Mouse (Mus musculus) heart, embryonic 12.5 days (tissue): Measurements from ENCODE around the gene Zfp64. TPM values are rescaled to one million over a fixed set of nuclear protein-coding genes. Genes with fewer than 3 reads are reported as not detected.
A peak's percentile ranks its signal among the peaks of the same experiment; 100 is the strongest.

Source experiments
- ATAC-seq: fragments of 200-750 bp; cut with Nextera tagmentation; 2 replicates; pipeline ENCODE4 v1.8.0; 2017; ENCODE audit warnings: moderate TSS enrichment, moderate library complexity; ENCODE audit not compliant: insufficient number of reproducible peaks, low FRiP score
- H3K27ac ChIP-seq: fragments of 300-500 bp; sonication (generic); 2 replicates; pipeline ENCODE4 v1.5.1; 2016; ENCODE audit warnings: mild to moderate bottlenecking, moderate library complexity; ENCODE audit not compliant: poor library complexity, severe bottlenecking
- H3K27me3 ChIP-seq: fragments of 300-500 bp; sonication (generic); replicated peaks from 2 replicates; pipeline ENCODE4 v1.6.1; 2016; ENCODE audit warnings: mild to moderate bottlenecking, moderate library complexity
- H3K36me3 ChIP-seq: fragments of 300-500 bp; sonication (generic); 2 replicates; pipeline ENCODE4 v1.6.1; 2016; ENCODE audit warnings: mild to moderate bottlenecking, moderate library complexity
- H3K4me1 ChIP-seq: fragments of 300-500 bp; sonication (generic); replicated peaks from 2 replicates; pipeline ENCODE4 v1.6.1; 2016; ENCODE audit warnings: mild to moderate bottlenecking
- H3K4me2 ChIP-seq: fragments of 300-500 bp; sonication (generic); 2 replicates; pipeline ENCODE4 v1.6.1; 2016; ENCODE audit warnings: mild to moderate bottlenecking, moderate library complexity
- H3K4me3 ChIP-seq: fragments of 300-500 bp; sonication (generic); 2 replicates; pipeline ENCODE4 v1.5.1; 2016; ENCODE audit warnings: mild to moderate bottlenecking
- H3K9ac ChIP-seq: fragments of 300-500 bp; sonication (generic); 2 replicates; pipeline ENCODE4 v1.6.1; 2016; ENCODE audit warnings: mild to moderate bottlenecking, moderate library complexity
- H3K9me3 ChIP-seq: fragments of 300-500 bp; sonication (generic); replicated peaks from 2 replicates; pipeline ENCODE4 v1.6.1; 2016; ENCODE audit warnings: mild to moderate bottlenecking, moderate library complexity
- WGBS: fragments of 180-500 bp; shearing (Covaris S2); methylation state at CpG from one replicate; pipeline ENCODE4 v1.1.7; 2016; 5-methylcytosine and 5-hydroxymethylcytosine counted together
- polyA plus RNA-seq: library from polyadenylated mRNA; unstranded; fragments of >200 nt; fragmentation: Nextera tagmentation; extraction: Ambion mirVana; gene quantifications from 2 replicates; pipeline ENCODE4 v1.2.1, GENCODE M21; 2016

Zfp64 gene
- 20.8 and 21.0 TPM in 2 replicates for polyA plus RNA-seq

- H3K4me3 ChIP-seq, result peak within 1 kb of the TSS; percentile 95
- H3K27me3 ChIP-seq, result no peaks in the 10 kb centered on the region
- peak within 1 kb of the TSS; percentile 93 for H3K27ac ChIP-seq
- peak within 1 kb of the TSS; percentile 97 for H3K4me2 ChIP-seq
- no peaks in the 10 kb centered on the region for H3K9me3 ChIP-seq
- peaks cover 19% of the 10 kb centered on the region for H3K4me1 ChIP-seq
- peak within 1 kb of the TSS; percentile 98 for H3K9ac ChIP-seq
- peaks cover 22% of the 10 kb centered on the region for H3K36me3 ChIP-seq
- peak; percentile 91 for ATAC-seq
- under 1% methylated on average over 52 of the region's 52 CpGs for WGBS
Observed at GRCm38 (mm10) chr2:168954835-168955716, at the start of gene Zfp64. Gene Zfp64 (minus strand): TSS chr2:168955587.

- H3K4me1 ChIP-seq, result no peaks in the 10 kb centered on the region
- no peak overlapping the region for H3K4me3 ChIP-seq
- 71% methylated on average over 22 of the region's 22 CpGs for WGBS
- ATAC-seq, result no peak
- no peaks in the 10 kb centered on the region for H3K36me3 ChIP-seq
- H3K9me3 ChIP-seq, result 0 out of 2 replicates have a peak, but pooled peaks cover 3% of the 10 kb centered on the region
- no peaks in the 10 kb centered on the region for H3K27me3 ChIP-seq
- no peak overlapping the region for H3K27ac ChIP-seq
- no peak overlapping the region for H3K9ac ChIP-seq
- no peak overlapping the region for H3K4me2 ChIP-seq
Observed at GRCm38 (mm10) chr2:168992642-168993420, 37.4 kb upstream of the Zfp64 start.

GRCm38 (mm10) chr2:168990957-168991356 lies 35.6 kb upstream of the Zfp64 start:
- Histone ChIP-seq H3K27ac (no peak overlapping the region), H3K36me3 (no peaks in the 10 kb centered on the region), H3K9ac (no peak overlapping the region), H3K27me3 (no peaks in the 10 kb centered on the region), H3K4me2 (no peak overlapping the region), H3K4me3 (no peak overlapping the region), H3K9me3 (0 out of 2 replicates have a peak, but pooled peaks cover 3% of the 10 kb centered on the region), H3K4me1 (no peaks in the 10 kb centered on the region)
- 90% methylated on average over 4 of the region's 4 CpGs for WGBS
- no peak for ATAC-seq

GRCm38 (mm10) chr2:168990061-168990753 lies 34.8 kb upstream of the Zfp64 start:
- WGBS, result 54% methylated on average over 13 of the region's 13 CpGs
- Histone ChIP-seq H3K4me2 (no peak overlapping the region), H3K36me3 (no peaks in the 10 kb centered on the region), H3K9ac (no peak overlapping the region), H3K9me3 (0 out of 2 replicates have a peak, but pooled peaks cover 3% of the 10 kb centered on the region), H3K27me3 (no peaks in the 10 kb centered on the region), H3K27ac (no peak overlapping the region), H3K4me1 (no peaks in the 10 kb centered on the region), H3K4me3 (no peak overlapping the region)
- ATAC-seq, result no peak

GRCm38 (mm10) chr2:168988056-168988455 lies 32.7 kb upstream of the Zfp64 start:
- Histone ChIP-seq H3K36me3 (no peaks in the 10 kb centered on the region), H3K4me3 (no peak overlapping the region), H3K4me2 (no peak overlapping the region), H3K27ac (no peak overlapping the region), H3K4me1 (no peaks in the 10 kb centered on the region), H3K27me3 (no peaks in the 10 kb centered on the region), H3K9ac (no peak overlapping the region), H3K9me3 (0 out of 2 replicates have a peak, but pooled peaks cover 2% of the 10 kb centered on the region)
- no peak for ATAC-seq
- WGBS, result 90% methylated on average over 1 of the region's 1 CpGs

- Histone ChIP-seq H3K4me3 (no peak overlapping the region), H3K4me1 (no peaks in the 10 kb centered on the region), H3K4me2 (no peak overlapping the region), H3K27ac (no peak overlapping the region), H3K27me3 (no peaks in the 10 kb centered on the region), H3K9me3 (no peaks in the 10 kb centered on the region), H3K9ac (no peak overlapping the region), H3K36me3 (no peaks in the 10 kb centered on the region)
- no peak for ATAC-seq
- WGBS, result 72% methylated on average over 13 of the region's 13 CpGs
Observed at GRCm38 (mm10) chr2:168987421-168987820, 32.0 kb upstream of the Zfp64 start.

GRCm38 (mm10) chr2:168981951-168982350 lies 26.6 kb upstream of the Zfp64 start:
- no peaks in the 10 kb centered on the region for H3K36me3 ChIP-seq
- H3K9me3 ChIP-seq, result 0 out of 2 replicates have a peak, but pooled peaks cover 3% of the 10 kb centered on the region
- no peak overlapping the region for H3K9ac ChIP-seq
- 0 out of 2 replicates have a peak, but pooled peaks cover 5% of the 10 kb centered on the region for H3K4me1 ChIP-seq
- H3K4me3 ChIP-seq, result no peak overlapping the region
- ATAC-seq, result no peak
- 88% methylated on average over 7 of the region's 7 CpGs for WGBS
- H3K27me3 ChIP-seq, result no peaks in the 10 kb centered on the region
- no peak overlapping the region for H3K27ac ChIP-seq
- H3K4me2 ChIP-seq, result no peak overlapping the region

GRCm38 (mm10) chr2:168981448-168981847 lies 26.1 kb upstream of the Zfp64 start:
- 0 out of 2 replicates have a peak, but pooled peaks cover 3% of the 10 kb centered on the region for H3K9me3 ChIP-seq
- H3K27ac ChIP-seq, result no peak overlapping the region
- peak overlapping the region; percentile 27; the same call in 1 of the 2 replicates for H3K4me3 ChIP-seq
- WGBS, result 66% methylated on average over 12 of the region's 12 CpGs
- ATAC-seq, result no peak
- no peak overlapping the region for H3K9ac ChIP-seq
- 0 out of 2 replicates have a peak, but pooled peaks cover 5% of the 10 kb centered on the region for H3K4me1 ChIP-seq
- H3K36me3 ChIP-seq, result no peaks in the 10 kb centered on the region
- H3K4me2 ChIP-seq, result peak overlapping the region; percentile 38
- no peaks in the 10 kb centered on the region for H3K27me3 ChIP-seq

GRCm38 (mm10) chr2:168980859-168981258 lies 25.5 kb upstream of the Zfp64 start:
- Histone ChIP-seq H3K27me3 (no peaks in the 10 kb centered on the region), H3K9ac (no peak overlapping the region), H3K4me2 (peak overlapping the region; percentile 38), H3K4me3 (peak overlapping the region; percentile 27; the same call in 1 of the 2 replicates), H3K27ac (peak overlapping the region; percentile 32; the same call in 1 of the 2 replicates), H3K9me3 (0 out of 2 replicates have a peak, but pooled peaks cover 3% of the 10 kb centered on the region), H3K4me1 (0 out of 2 replicates have a peak, but pooled peaks cover 5% of the 10 kb centered on the region), H3K36me3 (no peaks in the 10 kb centered on the region)
- ATAC-seq, result peak; percentile 91
- 46% methylated on average over 6 of the region's 6 CpGs for WGBS

- Histone ChIP-seq H3K4me1 (0 out of 2 replicates have a peak, but pooled peaks cover 5% of the 10 kb centered on the region), H3K27me3 (no peaks in the 10 kb centered on the region), H3K9me3 (0 out of 2 replicates have a peak, but pooled peaks cover 3% of the 10 kb centered on the region), H3K4me3 (no peak overlapping the region), H3K4me2 (no peak overlapping the region), H3K27ac (no peak overlapping the region), H3K36me3 (no peaks in the 10 kb centered on the region), H3K9ac (no peak overlapping the region)
- 29% methylated on average over 11 of the region's 11 CpGs for WGBS
- no peak for ATAC-seq
Observed at GRCm38 (mm10) chr2:168979742-168980141, 24.4 kb upstream of the Zfp64 start.
